Mouse (Mus musculus): ENCODE results near the gene Tigd3. TPM values are rescaled to one million over a fixed set of nuclear protein-coding genes. Genes with fewer than 3 reads are reported as not detected.
"Not testable (repeated sequence)": the region's sequence is repeated elsewhere in the genome, so short reads cannot be mapped to it uniquely, and the experiment has no call there.

The Tigd3 gene
- polyA plus RNA-seq, 1 experiment from 2014 or later = 2.6 TPM

DNA sequence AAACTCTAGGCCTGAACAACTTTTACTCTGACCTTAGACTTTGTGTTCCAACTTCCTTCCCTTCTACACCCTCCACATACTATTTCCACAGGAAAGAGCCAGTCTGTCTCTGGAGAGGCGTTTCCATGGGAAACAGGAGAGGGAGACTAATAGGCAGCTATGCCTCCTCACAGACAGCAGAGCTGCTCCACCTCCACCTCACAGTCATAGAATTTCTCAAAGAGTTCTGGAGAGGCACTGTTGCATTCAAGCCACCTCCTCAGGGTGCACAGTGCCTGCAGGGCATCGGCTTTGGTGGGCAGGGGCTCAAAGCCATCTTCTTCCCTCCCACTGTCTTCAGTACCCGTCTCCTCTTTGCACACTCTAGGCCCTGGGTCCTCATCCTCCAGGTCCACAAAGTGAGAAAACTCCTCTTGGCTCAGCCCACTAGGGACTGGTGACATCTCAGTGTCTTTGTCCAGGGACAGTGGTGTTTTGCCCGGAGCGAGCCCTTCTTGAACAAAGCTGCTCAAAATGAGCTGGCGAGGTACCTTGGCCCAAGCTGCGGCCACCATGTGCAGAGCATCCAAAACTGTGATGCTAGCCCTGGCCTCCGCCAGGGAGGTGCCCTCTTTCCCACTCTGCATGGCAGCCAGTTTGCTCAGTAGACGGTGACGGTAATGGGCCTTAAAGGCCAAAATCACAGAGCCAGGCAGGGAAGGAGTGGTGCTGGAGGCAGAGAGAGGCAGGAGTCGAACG lies 2.3 kb downstream of the Tigd3 start:
- H3K4me1 ChIP-seq (ENCODE audit: control insufficient read depth, insufficient read depth, low read length) = peaks cover 14% of the 10 kb centered on the region
- WGBS (ENCODE audit: insufficient replicate concordance) = 87% methylated on average over 12 of the region's 12 CpGs
- no peak overlapping the region for H3K4me2 ChIP-seq

GRCm38 (mm10) chr19:5889211-5889610 lies 4.7 kb downstream of the Tigd3 start:
- Histone ChIP-seq H3K4me3 (ENCODE audit: low read depth, low read length) (no peak overlapping the region), H3K9me3 (replicated peaks; ENCODE audit: control insufficient read depth, low read length) (no peaks in the 10 kb centered on the region), H3K27me3 (ENCODE audit: control insufficient read depth, insufficient read depth, low read length) (no peaks in the 10 kb centered on the region), H3K27ac (ENCODE audit: low read depth, low read length) (no peak overlapping the region), H3K4me2 (no peak overlapping the region), H3K4me1 (ENCODE audit: control insufficient read depth, insufficient read depth, low read length) (peaks cover 13% of the 10 kb centered on the region), H3K36me3 (ENCODE audit: control insufficient read depth, insufficient read depth, low read length) (no peaks in the 10 kb centered on the region), H3K9ac (ENCODE audit: low read depth, low read length) (no peak overlapping the region)
- WGBS (ENCODE audit: insufficient replicate concordance) = 58% methylated on average over 4 of the region's 4 CpGs
- no peak for ATAC-seq (replicated peaks; ENCODE audit: insufficient number of reproducible peaks, low FRiP score, low TSS enrichment)

More for the DNA sequence above, 2.3 kb downstream of the Tigd3 start:
- H3K9ac ChIP-seq (ENCODE audit: low read depth, low read length) = 0 out of 2 replicates have a peak overlapping the region, but pooled peaks have one; percentile 22
- H3K27me3 ChIP-seq (ENCODE audit: control insufficient read depth, insufficient read depth, low read length) = no peaks in the 10 kb centered on the region
- H3K27ac ChIP-seq (ENCODE audit: low read depth, low read length) = 0 out of 2 replicates have a peak overlapping the region, but pooled peaks have one; percentile 17
- H3K4me3 ChIP-seq (ENCODE audit: low read depth, low read length) = no peak overlapping the region
- peaks cover 2% of the 10 kb centered on the region; the same call in 1 of the 2 replicates for H3K36me3 ChIP-seq (ENCODE audit: control insufficient read depth, insufficient read depth, low read length)
- ATAC-seq (replicated peaks; ENCODE audit: insufficient number of reproducible peaks, low FRiP score, low TSS enrichment) = no peak
- no peaks in the 10 kb centered on the region for H3K9me3 ChIP-seq (replicated peaks; ENCODE audit: control insufficient read depth, low read length)

DNA sequence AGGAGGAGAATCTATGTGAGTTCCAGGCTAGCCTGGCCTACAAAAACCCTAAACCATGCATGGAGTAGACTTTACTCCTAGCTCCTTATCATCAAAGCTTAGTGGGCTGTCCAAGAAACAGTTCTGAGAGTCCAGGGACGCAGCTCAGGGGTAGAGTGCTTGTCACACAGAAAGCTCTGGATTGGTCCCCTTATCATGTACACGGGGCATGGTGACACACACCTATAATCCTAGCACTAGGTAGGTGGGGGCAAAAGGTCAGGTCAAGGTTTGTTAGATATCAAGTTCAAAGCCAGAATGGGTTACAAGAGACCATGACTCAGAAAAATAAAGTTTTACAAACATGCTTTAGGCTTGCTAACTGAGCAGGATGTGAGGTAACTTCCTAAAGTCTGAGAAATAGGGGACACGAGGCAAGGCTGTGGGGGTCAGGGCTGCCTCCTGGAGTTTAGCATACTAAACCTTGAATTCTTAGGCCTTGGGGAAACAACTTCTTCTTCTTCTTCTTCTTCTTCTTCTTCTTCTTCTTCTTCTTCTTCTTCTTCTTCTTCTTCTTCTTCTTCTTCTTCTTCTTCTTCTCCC lies 6.6 kb downstream of the Tigd3 start:
- Histone ChIP-seq H3K36me3 (ENCODE audit: control insufficient read depth, insufficient read depth, low read length) (no peaks in the 10 kb centered on the region), H3K4me2 (no peak overlapping the region), H3K27me3 (ENCODE audit: control insufficient read depth, insufficient read depth, low read length) (no peaks in the 10 kb centered on the region), H3K9ac (ENCODE audit: low read depth, low read length) (no peak overlapping the region), H3K27ac (ENCODE audit: low read depth, low read length) (no peak overlapping the region), H3K4me3 (ENCODE audit: low read depth, low read length) (no peak overlapping the region), H3K4me1 (ENCODE audit: control insufficient read depth, insufficient read depth, low read length) (peaks cover 8% of the 10 kb centered on the region), H3K9me3 (replicated peaks; ENCODE audit: control insufficient read depth, low read length) (no peaks in the 10 kb centered on the region)
- ATAC-seq (replicated peaks; ENCODE audit: insufficient number of reproducible peaks, low FRiP score, low TSS enrichment) = no peak
- WGBS (ENCODE audit: insufficient replicate concordance) = 44% methylated on average over 3 of the region's 3 CpGs

- 56% methylated on average over 4 of the region's 4 CpGs for WGBS (ENCODE audit: insufficient replicate concordance)
- H3K9me3 ChIP-seq (replicated peaks; ENCODE audit: control insufficient read depth, low read length) = no peaks in the 10 kb centered on the region
- no peaks in the 10 kb centered on the region for H3K27me3 ChIP-seq (ENCODE audit: control insufficient read depth, insufficient read depth, low read length)
- ATAC-seq (replicated peaks; ENCODE audit: insufficient number of reproducible peaks, low FRiP score, low TSS enrichment) = no peak
- no peak overlapping the region for H3K4me2 ChIP-seq
- no peak overlapping the region for H3K4me3 ChIP-seq (ENCODE audit: low read depth, low read length)
- peaks cover 8% of the 10 kb centered on the region for H3K4me1 ChIP-seq (ENCODE audit: control insufficient read depth, insufficient read depth, low read length)
- no peak overlapping the region for H3K27ac ChIP-seq (ENCODE audit: low read depth, low read length)
- no peaks in the 10 kb centered on the region for H3K36me3 ChIP-seq (ENCODE audit: control insufficient read depth, insufficient read depth, low read length)
- H3K9ac ChIP-seq (ENCODE audit: low read depth, low read length) = no peak overlapping the region
Observed at GRCm38 (mm10) chr19:5885838-5886237, 8.1 kb downstream of the Tigd3 start.

- Histone ChIP-seq H3K27me3 (ENCODE audit: control insufficient read depth, insufficient read depth, low read length) (no peaks in the 10 kb centered on the region), H3K4me3 (ENCODE audit: low read depth, low read length) (no peak overlapping the region), H3K4me2 (no peak overlapping the region), H3K9me3 (replicated peaks; ENCODE audit: control insufficient read depth, low read length) (no peaks in the 10 kb centered on the region), H3K27ac (ENCODE audit: low read depth, low read length) (no peak overlapping the region), H3K9ac (ENCODE audit: low read depth, low read length) (no peak overlapping the region), H3K4me1 (ENCODE audit: control insufficient read depth, insufficient read depth, low read length) (peaks cover 8% of the 10 kb centered on the region), H3K36me3 (ENCODE audit: control insufficient read depth, insufficient read depth, low read length) (no peaks in the 10 kb centered on the region)
- WGBS (ENCODE audit: insufficient replicate concordance) = 6% methylated on average over 1 of the region's 1 CpGs
- no peak for ATAC-seq (replicated peaks; ENCODE audit: insufficient number of reproducible peaks, low FRiP score, low TSS enrichment)
Observed at GRCm38 (mm10) chr19:5883935-5884334, 10.0 kb downstream of the Tigd3 start.

DNA sequence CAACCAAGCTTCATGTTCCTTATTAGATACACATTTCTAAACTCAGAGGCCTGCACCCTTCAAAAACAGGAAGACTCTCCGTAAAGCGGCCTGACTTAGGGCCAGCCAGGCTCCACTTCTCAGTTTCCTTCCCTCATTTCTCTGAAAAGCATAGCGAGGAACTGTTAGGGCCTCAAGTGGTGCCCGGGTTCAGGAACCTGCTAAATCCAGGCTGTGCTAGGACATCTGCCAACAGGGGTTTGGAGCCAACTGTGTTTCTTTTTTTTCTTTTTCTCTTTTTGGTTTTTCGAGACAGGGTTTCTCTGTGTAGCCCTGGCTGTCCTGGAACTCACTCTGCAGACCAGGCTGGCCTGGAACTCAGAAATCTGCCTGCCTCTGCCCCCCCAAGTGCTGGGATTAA lies 11.9 kb downstream of the Tigd3 start:
- not testable (repeated sequence) for ATAC-seq (replicated peaks; ENCODE audit: insufficient number of reproducible peaks, low FRiP score, low TSS enrichment); H3K36me3 ChIP-seq (ENCODE audit: control insufficient read depth, insufficient read depth, low read length); H3K4me3 ChIP-seq (ENCODE audit: low read depth, low read length); H3K4me1 ChIP-seq (ENCODE audit: control insufficient read depth, insufficient read depth, low read length); H3K4me2 ChIP-seq; H3K27ac ChIP-seq (ENCODE audit: low read depth, low read length); H3K9me3 ChIP-seq (replicated peaks; ENCODE audit: control insufficient read depth, low read length); H3K9ac ChIP-seq (ENCODE audit: low read depth, low read length); H3K27me3 ChIP-seq (ENCODE audit: control insufficient read depth, insufficient read depth, low read length)
- WGBS (ENCODE audit: insufficient replicate concordance) = 79% methylated on average over 5 of the region's 5 CpGs

DNA sequence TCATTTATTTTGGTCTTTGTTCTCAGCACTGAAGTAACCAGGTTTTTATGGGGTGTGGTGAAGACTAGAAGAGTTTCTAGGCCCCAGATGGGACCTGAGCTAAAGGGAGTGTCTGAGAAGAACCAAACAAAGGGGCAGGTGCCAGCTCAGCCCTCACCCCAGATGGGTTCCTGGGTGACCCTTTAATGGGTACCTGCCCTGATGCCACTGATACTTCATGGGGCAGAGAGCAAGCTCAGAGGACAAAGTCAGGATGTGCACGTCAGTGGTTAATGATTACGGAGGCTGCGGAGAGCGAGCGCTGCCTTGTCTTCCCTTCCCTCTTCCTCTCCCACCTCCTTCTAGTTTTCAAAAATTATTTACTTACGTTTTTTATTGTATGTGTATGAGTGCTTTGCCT lies 12.8 kb downstream of the Tigd3 start:
- no peaks in the 10 kb centered on the region for H3K36me3 ChIP-seq (ENCODE audit: control insufficient read depth, insufficient read depth, low read length)
- no peak overlapping the region for H3K4me2 ChIP-seq
- peaks cover 8% of the 10 kb centered on the region for H3K4me1 ChIP-seq (ENCODE audit: control insufficient read depth, insufficient read depth, low read length)
- ATAC-seq (replicated peaks; ENCODE audit: insufficient number of reproducible peaks, low FRiP score, low TSS enrichment) = no peak
- no peak overlapping the region for H3K9ac ChIP-seq (ENCODE audit: low read depth, low read length)
- WGBS (ENCODE audit: insufficient replicate concordance) = 88% methylated on average over 6 of the region's 6 CpGs
- H3K27me3 ChIP-seq (ENCODE audit: control insufficient read depth, insufficient read depth, low read length) = no peaks in the 10 kb centered on the region
- no peak overlapping the region for H3K27ac ChIP-seq (ENCODE audit: low read depth, low read length)
- no peak overlapping the region for H3K4me3 ChIP-seq (ENCODE audit: low read depth, low read length)
- no peaks in the 10 kb centered on the region for H3K9me3 ChIP-seq (replicated peaks; ENCODE audit: control insufficient read depth, low read length)

DNA sequence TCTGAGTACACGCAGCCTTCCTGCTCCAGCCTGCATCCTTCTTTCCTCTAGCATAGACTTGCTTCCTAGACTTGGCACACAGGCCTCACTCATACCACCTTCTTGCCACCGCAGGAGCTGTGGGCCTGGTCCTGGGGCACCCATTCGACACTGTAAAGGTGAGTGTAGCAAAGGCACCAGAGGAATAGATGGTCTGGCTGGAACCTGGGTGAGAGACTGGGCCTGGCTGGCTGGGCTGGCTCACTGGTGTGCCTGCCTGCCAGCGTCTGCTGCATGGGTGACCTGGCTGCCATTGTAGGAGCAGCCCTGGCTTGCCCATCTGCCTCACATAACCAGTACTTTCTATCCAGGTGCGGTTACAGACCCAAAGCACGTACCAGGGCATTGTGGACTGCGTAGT lies 14.2 kb downstream of the Tigd3 start:
- Histone ChIP-seq H3K4me3 (ENCODE audit: low read depth, low read length) (no peak overlapping the region), H3K4me2 (no peak overlapping the region), H3K9ac (ENCODE audit: low read depth, low read length) (no peak overlapping the region), H3K36me3 (ENCODE audit: control insufficient read depth, insufficient read depth, low read length) (no peaks in the 10 kb centered on the region), H3K4me1 (ENCODE audit: control insufficient read depth, insufficient read depth, low read length) (peaks cover 13% of the 10 kb centered on the region), H3K9me3 (replicated peaks; ENCODE audit: control insufficient read depth, low read length) (no peaks in the 10 kb centered on the region), H3K27me3 (ENCODE audit: control insufficient read depth, insufficient read depth, low read length) (no peaks in the 10 kb centered on the region), H3K27ac (ENCODE audit: low read depth, low read length) (no peak overlapping the region)
- WGBS (ENCODE audit: insufficient replicate concordance) = 88% methylated on average over 7 of the region's 7 CpGs
- ATAC-seq (replicated peaks; ENCODE audit: insufficient number of reproducible peaks, low FRiP score, low TSS enrichment) = no peak

DNA sequence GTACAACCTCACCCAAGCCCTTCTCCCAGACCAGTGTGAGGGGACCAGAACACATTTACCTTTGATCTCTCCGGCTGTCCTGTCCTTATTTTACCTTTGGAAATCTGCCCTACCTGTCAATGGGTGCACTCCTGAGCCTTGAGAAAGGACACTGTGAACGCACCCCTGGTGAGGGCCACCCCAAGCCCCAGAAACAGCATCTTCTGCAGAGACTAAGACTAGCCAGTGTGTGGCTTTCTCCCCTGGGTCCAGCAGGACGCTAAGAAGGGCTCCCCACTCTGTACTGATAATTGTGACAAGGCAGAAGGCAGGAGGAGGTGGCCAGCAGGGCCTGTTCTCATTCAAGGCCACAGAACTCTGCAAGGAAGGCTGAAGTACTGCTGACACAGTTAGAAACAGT lies 15.0 kb downstream of the Tigd3 start:
- no peaks in the 10 kb centered on the region for H3K27me3 ChIP-seq (ENCODE audit: control insufficient read depth, insufficient read depth, low read length)
- H3K9ac ChIP-seq (ENCODE audit: low read depth, low read length) = no peak overlapping the region
- WGBS (ENCODE audit: insufficient replicate concordance) = 71% methylated on average over 3 of the region's 3 CpGs
- peaks cover 8% of the 10 kb centered on the region for H3K4me1 ChIP-seq (ENCODE audit: control insufficient read depth, insufficient read depth, low read length)
- no peak overlapping the region for H3K4me3 ChIP-seq (ENCODE audit: low read depth, low read length)
- ATAC-seq (replicated peaks; ENCODE audit: insufficient number of reproducible peaks, low FRiP score, low TSS enrichment) = no peak
- no peaks in the 10 kb centered on the region for H3K9me3 ChIP-seq (replicated peaks; ENCODE audit: control insufficient read depth, low read length)
- no peaks in the 10 kb centered on the region for H3K36me3 ChIP-seq (ENCODE audit: control insufficient read depth, insufficient read depth, low read length)
- no peak overlapping the region for H3K4me2 ChIP-seq
- no peak overlapping the region for H3K27ac ChIP-seq (ENCODE audit: low read depth, low read length)

All from heart, embryonic 11.5 days (tissue).